Mouse (Mus musculus): Measurements from ENCODE around the gene Tsacc. TPM values are rescaled to one million over a fixed set of nuclear protein-coding genes. Genes with fewer than 3 reads are reported as not detected.

Tsacc gene
- polyA plus RNA-seq, 1 experiment from 2014 or later = 12.8 TPM

GRCm38 (mm10) chr3:88234041-88234440 lies 62.8 kb downstream of the Tsacc start:
- H3K9me3 ChIP-seq = no peaks in the 10 kb centered on the region
- H3K27ac ChIP-seq = no peak overlapping the region
- H3K9ac ChIP-seq = no peak overlapping the region
- ATAC-seq (ENCODE audit: low FRiP score, low read depth) = no peak
- peaks cover 96% of the 10 kb centered on the region for H3K27me3 ChIP-seq
- no peak overlapping the region for H3K4me2 ChIP-seq (replicated peaks)
- H3K4me3 ChIP-seq = no peak overlapping the region
- 59% methylated on average over 8 of the region's 8 CpGs for WGBS
- peaks cover 12% of the 10 kb centered on the region; the same call in 1 of the 2 replicates for H3K4me1 ChIP-seq
- no peaks in the 10 kb centered on the region for H3K36me3 ChIP-seq

DNA sequence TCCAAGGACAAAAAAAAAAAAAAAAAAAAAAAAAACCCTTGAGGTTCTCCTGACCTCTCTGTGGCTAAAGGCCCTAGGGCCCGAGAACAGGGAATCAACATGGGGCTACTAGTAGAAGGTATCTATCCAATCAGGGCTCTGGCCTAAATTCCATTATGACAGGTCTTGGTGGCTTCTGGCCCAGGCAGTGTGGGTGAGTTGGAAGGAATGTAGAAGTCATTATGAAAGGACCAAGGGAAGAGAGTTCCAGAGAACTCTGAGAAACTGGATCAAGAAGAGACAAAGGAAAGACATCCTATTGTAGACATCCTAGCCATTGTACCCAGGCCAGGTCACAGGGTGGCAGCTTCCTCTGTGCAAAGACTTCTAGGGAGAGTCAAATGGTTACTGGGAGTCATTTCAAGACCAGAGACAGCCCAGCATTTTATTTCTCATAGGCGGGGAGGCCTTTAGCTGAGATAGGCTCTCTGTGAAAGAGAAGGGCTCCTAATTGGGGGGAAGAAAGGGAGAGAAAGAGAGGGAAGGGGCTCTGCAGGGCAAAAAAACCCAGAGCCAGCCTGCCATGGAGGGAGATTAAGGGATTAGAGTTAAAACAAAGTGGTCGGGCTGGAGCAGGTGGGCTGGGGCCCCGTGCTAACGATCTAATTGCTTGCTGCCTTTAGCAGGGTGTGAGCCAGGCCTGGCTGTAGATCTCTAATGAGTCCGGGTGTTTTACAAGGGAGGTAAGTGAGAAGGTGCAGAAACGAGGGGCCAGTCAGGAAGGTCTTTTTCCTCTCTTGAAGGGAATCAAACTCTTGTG lies 63.7 kb downstream of the Tsacc start:
- H3K27me3 ChIP-seq = peaks cover 96% of the 10 kb centered on the region
- H3K4me3 ChIP-seq = no peak overlapping the region
- peaks cover 12% of the 10 kb centered on the region; the same call in 1 of the 2 replicates for H3K4me1 ChIP-seq
- no peak overlapping the region for H3K27ac ChIP-seq
- 16% methylated on average over 7 of the region's 7 CpGs for WGBS
- no peak overlapping the region for H3K9ac ChIP-seq
- H3K9me3 ChIP-seq = no peaks in the 10 kb centered on the region
- no peak for ATAC-seq (ENCODE audit: low FRiP score, low read depth)
- no peak overlapping the region for H3K4me2 ChIP-seq (replicated peaks)
- no peaks in the 10 kb centered on the region for H3K36me3 ChIP-seq

Other genes with a start within 250 kb of the Tsacc start
- 209 and 222 TPM in 2 replicates for gene Naxe, start 238.5 kb downstream of the Tsacc start, polyA plus RNA-seq (2015; fragmentation: Nextera tagmentation; extraction: Ambion mirVana)
- not detected in 2 replicates for gene Ttc24, start 218.7 kb downstream of the Tsacc start, polyA plus RNA-seq (2015; fragmentation: Nextera tagmentation; extraction: Ambion mirVana)
- gene Iqgap3, start 215.0 kb downstream of the Tsacc start, polyA plus RNA-seq (2015; fragmentation: Nextera tagmentation; extraction: Ambion mirVana) = 19.5 and 20.6 TPM in 2 replicates
- gene Mef2d, start 154.6 kb downstream of the Tsacc start, polyA plus RNA-seq (2015; fragmentation: Nextera tagmentation; extraction: Ambion mirVana) = 16.4 and 19.7 TPM in 2 replicates
- gene Rhbg, start 42.3 kb downstream of the Tsacc start, polyA plus RNA-seq (2015; fragmentation: Nextera tagmentation; extraction: Ambion mirVana) = 4.8 and 5.7 TPM in 2 replicates
- 0.80 and 1.0 TPM in 2 replicates for gene Gm38392, start 9.8 kb downstream of the Tsacc start, polyA plus RNA-seq (2015; fragmentation: Nextera tagmentation; extraction: Ambion mirVana)
- gene Cct3, start 117 bp upstream of the Tsacc start, polyA plus RNA-seq (2015; fragmentation: Nextera tagmentation; extraction: Ambion mirVana) = 557 and 573 TPM in 2 replicates
- gene Glmp, start 28.0 kb upstream of the Tsacc start, polyA plus RNA-seq (2015; fragmentation: Nextera tagmentation; extraction: Ambion mirVana) = 174 and 188 TPM in 2 replicates
- 6.4 and 6.8 TPM in 2 replicates for gene Tmem79, start 39.1 kb upstream of the Tsacc start, polyA plus RNA-seq (2015; fragmentation: Nextera tagmentation; extraction: Ambion mirVana)
- gene Smg5, start 39.3 kb upstream of the Tsacc start, polyA plus RNA-seq (2015; fragmentation: Nextera tagmentation; extraction: Ambion mirVana) = 54.9 and 58.4 TPM in 2 replicates
- gene Paqr6, start 67.6 kb upstream of the Tsacc start, polyA plus RNA-seq (2015; fragmentation: Nextera tagmentation; extraction: Ambion mirVana) = 7.6 and 8.7 TPM in 2 replicates
- 0.37 TPM in 1 of 2 replicates, not detected in the other for gene Bglap3, start 75.7 kb upstream of the Tsacc start, polyA plus RNA-seq (2015; fragmentation: Nextera tagmentation; extraction: Ambion mirVana)
- gene Bglap2, start 81.7 kb upstream of the Tsacc start, polyA plus RNA-seq (2015; fragmentation: Nextera tagmentation; extraction: Ambion mirVana) = not detected in 2 replicates
- 0.63 TPM in 1 of 2 replicates, not detected in the other for gene Bglap, start 87.5 kb upstream of the Tsacc start, polyA plus RNA-seq (2015; fragmentation: Nextera tagmentation; extraction: Ambion mirVana)
- gene Pmf1, start 113.3 kb upstream of the Tsacc start, polyA plus RNA-seq (2015; fragmentation: Nextera tagmentation; extraction: Ambion mirVana) = 125 and 127 TPM in 2 replicates
- gene Slc25a44, start 128.1 kb upstream of the Tsacc start, polyA plus RNA-seq (2015; fragmentation: Nextera tagmentation; extraction: Ambion mirVana) = 17.3 and 18.3 TPM in 2 replicates
- gene Sema4a, start 164.2 kb upstream of the Tsacc start, polyA plus RNA-seq (2015; fragmentation: Nextera tagmentation; extraction: Ambion mirVana) = 7.9 and 9.9 TPM in 2 replicates
- gene Lmna, start 213.0 kb upstream of the Tsacc start, polyA plus RNA-seq (2015; fragmentation: Nextera tagmentation; extraction: Ambion mirVana) = 174 and 183 TPM in 2 replicates
- 32.9 and 33.9 TPM in 2 replicates for gene Mex3a, start 235.4 kb upstream of the Tsacc start, polyA plus RNA-seq (2015; fragmentation: Nextera tagmentation; extraction: Ambion mirVana)

All from limb, embryonic 13.5 days (tissue).